ENCODE assay signal across 17 mouse cellular contexts in the genomic region with DNA sequence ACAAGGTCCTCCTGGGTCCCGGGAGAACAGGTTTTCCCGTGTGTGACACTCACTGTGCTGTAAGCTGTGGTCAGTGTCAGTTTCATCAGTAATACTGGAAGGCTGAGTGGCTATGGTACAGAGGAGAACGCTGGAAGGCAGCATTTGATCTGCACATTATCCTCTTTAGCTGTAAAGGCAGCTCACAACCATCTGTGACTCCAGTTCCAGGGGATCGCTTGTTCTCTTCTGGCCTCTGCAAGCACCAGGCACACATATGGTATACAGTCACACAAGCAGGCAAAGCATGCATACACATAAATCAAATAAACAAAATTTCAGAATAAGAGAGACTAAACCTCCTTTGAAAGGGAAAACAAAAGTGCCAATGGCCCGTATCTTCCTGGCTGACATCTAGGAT. TPM values are rescaled to one million over a fixed set of nuclear protein-coding genes. Genes with fewer than 3 reads are reported as not detected.
"Had no signal": no experiment of that assay in that cellular context is flagged by ENCODE, and none has a peak within 500 bp of the region (broad histone marks: within the 10 kb centered on the region; RNA-seq: fewer than 3 reads in every experiment).

No protein-coding gene starts in this region.

- H3K27me3 ChIP-seq: neural tube, embryonic 13.5 days; neural tube, embryonic 15.5 days; stomach, embryonic 15.5 days had no signal

- H3K4me3 ChIP-seq: neural tube, embryonic 13.5 days; neural tube, embryonic 15.5 days; stomach, embryonic 15.5 days had no signal

- H3K9ac ChIP-seq: neural tube, embryonic 13.5 days; neural tube, embryonic 15.5 days; stomach, embryonic 15.5 days had no signal

- H3K4me1 ChIP-seq: neural tube, embryonic 13.5 days; stomach, embryonic 15.5 days had no signal

- H3K36me3 ChIP-seq: neural tube, embryonic 15.5 days had no signal

- DNase-seq: retina, postnatal 1 day; right cerebral cortex, adult 18-20 months; right cerebral cortex, postnatal 14 days; right cerebral cortex, postnatal 25 days; right cerebral cortex, postnatal 4 days; spleen, adult 18-20 months; thymus, adult 18-20 months; thymus, adult 2 months; thymus, postnatal 14 days; thymus, postnatal 25 days; thymus, postnatal 36 days; thymus, postnatal 4 days had no signal

- H3K9me3 ChIP-seq: neural tube, embryonic 13.5 days; neural tube, embryonic 15.5 days; stomach, embryonic 15.5 days had no signal

- H3K4me2 ChIP-seq: neural tube, embryonic 13.5 days; neural tube, embryonic 15.5 days; stomach, embryonic 15.5 days had no signal

- H3K27ac ChIP-seq: neural tube, embryonic 15.5 days; stomach, embryonic 15.5 days; stomach, postnatal 0 days had no signal

RNA-seq across cellular contexts. Expression of gene Hcar2, which starts 56.8 kb away (rescaled TPM):
- polyA plus RNA-seq: neural tube, embryonic 13.5 days; neural tube, embryonic 14.5 days had no signal
